Mouse (Mus musculus) ES-E14 (cell line): Measurements from ENCODE around the gene Zfhx3. TPM values are rescaled to one million over a fixed set of nuclear protein-coding genes. Genes with fewer than 3 reads are reported as not detected.
A peak's percentile ranks its signal among the peaks of the same experiment; 100 is the strongest.

Source experiments
- DNase-seq: peaks from one replicate; pipeline ENCODE4 v3.0.0-alpha.2; 2013; ENCODE audit warnings: low read depth, low spot score
- H3K27ac ChIP-seq: 2 replicates; pipeline ENCODE4 v1.5.1; 2012; ENCODE audit warnings: low read depth, mild to moderate bottlenecking, low read length, moderate library complexity, mixed read lengths; ENCODE audit not compliant: poor library complexity, insufficient read depth, severe bottlenecking
- H3K36me3 ChIP-seq: 2 replicates; pipeline ENCODE4 v1.6.1; 2012; ENCODE audit warnings: mild to moderate bottlenecking, low read length, moderate library complexity, mixed read lengths; ENCODE audit not compliant: control insufficient read depth, poor library complexity, insufficient read depth, severe bottlenecking
- H3K4me1 ChIP-seq, 2 experiments: fragments of 150-350 bp in 1 of 2; sonication (generic) in 1 of 2; 2 replicates each; pipeline ENCODE4 v1.6.1; 2012; ENCODE audit warnings: low read length in 2 of 2, mild to moderate bottlenecking in 1 of 2, mixed read lengths in 1 of 2; ENCODE audit not compliant: control insufficient read depth in 2 of 2, insufficient read depth in 2 of 2, poor library complexity in 1 of 2
- H3K4me3 ChIP-seq, 2 experiments: fragments of 150-350 bp in 1 of 2; sonication (generic) in 1 of 2; 2 replicates each; pipeline ENCODE4 v1.5.1; 2012; ENCODE audit warnings: low read length in 2 of 2, low read depth in 1 of 2, mild to moderate bottlenecking in 1 of 2, mixed read lengths in 1 of 2; ENCODE audit not compliant: insufficient read depth in 1 of 2, poor library complexity in 1 of 2, severe bottlenecking in 1 of 2
- H3K9ac ChIP-seq: 2 replicates; pipeline ENCODE4 v1.6.1; 2012; ENCODE audit warnings: low read depth, mild to moderate bottlenecking, low read length, mixed read lengths; ENCODE audit not compliant: poor library complexity, insufficient read depth, severe bottlenecking
- H3K9me3 ChIP-seq: fragments of 150-350 bp; sonication (generic); 2 replicates; pipeline ENCODE4 v1.6.1; 2012; ENCODE audit warnings: low read depth, mild to moderate bottlenecking, low read length; ENCODE audit not compliant: control insufficient read depth, insufficient read depth
- CHD2 ChIP-seq: IDR thresholded peaks from 2 replicates; pipeline ENCODE4 v1.6.1; 2014; ENCODE audit warnings: mild to moderate bottlenecking, low read depth, low read length, inconsistent platforms
- HCFC1 ChIP-seq: IDR thresholded peaks from 2 replicates; pipeline ENCODE4 v1.6.1; 2012; ENCODE audit warnings: low read length, inconsistent platforms, borderline replicate concordance; ENCODE audit not compliant: insufficient read depth
- MAFK ChIP-seq: IDR thresholded peaks from 2 replicates; pipeline ENCODE4 v1.6.1; 2014; ENCODE audit warnings: mild to moderate bottlenecking, low read depth, low read length, inconsistent platforms; ENCODE audit not compliant: insufficient read depth
- ZC3H11A ChIP-seq: IDR thresholded peaks from 2 replicates; pipeline ENCODE4 v1.6.1; 2012; ENCODE audit warnings: low read depth, mild to moderate bottlenecking, inconsistent platforms, low read length, borderline replicate concordance
- ZNF384 ChIP-seq: IDR thresholded peaks from 2 replicates; pipeline ENCODE4 v1.6.1; 2012; ENCODE audit warnings: low read depth, low read length, inconsistent platforms
- in situ Hi-C, 2 experiments: fragments of 600-800 bp; cut with MboI; formaldehyde crosslinking; loops; one replicate each; pipeline ENCODE4 v1.15.1; 2025; ENCODE audit warnings: low sequenced_read_pairs in 2 of 2, inconsistent platforms in 1 of 2; ENCODE audit not compliant: unreplicated experiment in 2 of 2
- total RNA-seq: library from RNA; depleted of rRNA; stranded (reverse); fragments of 300-350 nt; gene quantifications from 2 replicates; pipeline ENCODE4 v1.2.3, GENCODE M21; 2012

Zfhx3 gene
- total RNA-seq, 1 experiment, result 8.8 TPM

- H3K4me3 ChIP-seq, result no peak overlapping the region
- peak; percentile 43 for DNase-seq
- peak overlapping the region; percentile 78 for H3K27ac ChIP-seq
- in situ Hi-C loops, result no loop called here
- peaks cover 11 to 56% of the 10 kb centered on the region in 2 experiments for H3K4me1 ChIP-seq
- TF ChIP-seq MAFK, result no peak
- no peak for TF ChIP-seq ZC3H11A
- no peak for TF ChIP-seq HCFC1
- no peak for TF ChIP-seq ZNF384
- no peak for TF ChIP-seq CHD2
- H3K36me3 ChIP-seq, result no peaks in the 10 kb centered on the region
- H3K9ac ChIP-seq, result no peak overlapping the region
- H3K9me3 ChIP-seq, result no peaks in the 10 kb centered on the region
Observed at GRCm38 (mm10) chr8:108729667-108730329, 787.4 kb downstream of the Zfhx3 start.

GRCm38 (mm10) chr8:108730907-108731440 is 788.5 kb downstream of the Zfhx3 start:
- H3K27ac ChIP-seq, result no peak overlapping the region
- no peak overlapping the region for H3K4me3 ChIP-seq
- in situ Hi-C loops, result no loop called here
- no peaks in the 10 kb centered on the region for H3K9me3 ChIP-seq
- H3K36me3 ChIP-seq, result no peaks in the 10 kb centered on the region
- no peak overlapping the region for H3K9ac ChIP-seq
- TF ChIP-seq CHD2 (no peak), ZNF384 (no peak), HCFC1 (no peak), MAFK (no peak), ZC3H11A (no peak)
- DNase-seq, result no peak
- peaks cover 11 to 52% of the 10 kb centered on the region in 2 experiments for H3K4me1 ChIP-seq

- no peak overlapping the region for H3K4me3 ChIP-seq
Observed at GRCm38 (mm10) chr8:108732500-108732899, 790.1 kb downstream of the Zfhx3 start.

GRCm38 (mm10) chr8:108733385-108733784 is 790.9 kb downstream of the Zfhx3 start:
- Histone ChIP-seq H3K27ac (no peak overlapping the region), H3K4me3 (no peak overlapping the region), H3K4me1 (peaks cover 9 to 38% of the 10 kb centered on the region in 2 experiments), H3K9ac (no peak overlapping the region), H3K9me3 (no peaks in the 10 kb centered on the region), H3K36me3 (no peaks in the 10 kb centered on the region)
- no peak for DNase-seq
- TF ChIP-seq MAFK (no peak), CHD2 (no peak), HCFC1 (no peak), ZNF384 (no peak), ZC3H11A (no peak)
- in situ Hi-C loops, result no loop called here

More at GRCm38 (mm10) chr8:108732500-108732899, 790.1 kb downstream of the Zfhx3 start:
- no peaks in the 10 kb centered on the region for H3K36me3 ChIP-seq
- H3K9ac ChIP-seq, result no peak overlapping the region
- H3K9me3 ChIP-seq, result no peaks in the 10 kb centered on the region
- TF ChIP-seq ZNF384 (no peak), MAFK (no peak), CHD2 (no peak), HCFC1 (no peak), ZC3H11A (no peak)
- in situ Hi-C loops, result no loop called here
- no peak overlapping the region for H3K27ac ChIP-seq
- no peak for DNase-seq
- H3K4me1 ChIP-seq, result peaks cover 9 to 47% of the 10 kb centered on the region in 2 experiments

GRCm38 (mm10) chr8:108736442-108736841 is 794.0 kb downstream of the Zfhx3 start:
- in situ Hi-C loops, result no loop called here
- H3K9me3 ChIP-seq, result no peaks in the 10 kb centered on the region
- peaks cover 2% of the 10 kb centered on the region; the same call in 1 of the 2 replicates for H3K36me3 ChIP-seq
- no peak overlapping the region for H3K9ac ChIP-seq
- no peak for DNase-seq
- TF ChIP-seq MAFK (no peak), ZNF384 (no peak), ZC3H11A (no peak), HCFC1 (no peak), CHD2 (no peak)
- H3K27ac ChIP-seq, result no peak overlapping the region
- H3K4me3 ChIP-seq, result no peak overlapping the region
- H3K4me1 ChIP-seq, result peaks cover 0 to 26% of the 10 kb centered on the region in 2 experiments; a peak in 3 of 4 replicates
